Mouse (Mus musculus) liver, postnatal 0 days (tissue): ENCODE measurements at regions not wholly inside any gene's neighbourhood (a gene's known extent, or its start where the extent isn't known, plus 50 kb on each side); places are given as distances from the start of the nearest gene placed in this dataset.

Experiments used
- ATAC-seq: fragments of 200-750 bp; cut with Nextera tagmentation; 2 replicates; pipeline ENCODE4 v1.8.0; 2017; ENCODE audit warnings: mild to moderate bottlenecking, moderate library complexity
- DNase-seq: peaks from one replicate; pipeline ENCODE4 v3.0.0-alpha.2; 2016
- H3K27ac ChIP-seq: fragments of 300-500 bp; sonication (generic); 2 replicates; pipeline ENCODE4 v1.5.1; 2014; ENCODE audit warnings: antibody characterized with exemption, moderate library complexity, mild to moderate bottlenecking, low read depth
- H3K27me3 ChIP-seq: fragments of 300-500 bp; sonication (generic); 2 replicates; pipeline ENCODE4 v1.6.1; 2014; ENCODE audit warnings: low read length, control low read depth, mixed read lengths; ENCODE audit not compliant: insufficient read depth
- H3K36me3 ChIP-seq: fragments of 300-500 bp; sonication (generic); replicated peaks from 2 replicates; pipeline ENCODE4 v1.6.1; 2014; ENCODE audit warnings: mild to moderate bottlenecking, control low read depth, low read length, moderate library complexity, mixed read lengths; ENCODE audit not compliant: insufficient read depth
- H3K4me1 ChIP-seq: fragments of 300-500 bp; sonication (generic); 2 replicates; pipeline ENCODE4 v1.6.1; 2014; ENCODE audit warnings: antibody characterized with exemption, mild to moderate bottlenecking, control low read depth; ENCODE audit not compliant: insufficient read depth
- H3K4me2 ChIP-seq: fragments of 300-500 bp; sonication (generic); 2 replicates; pipeline ENCODE4 v1.6.1; 2014; ENCODE audit warnings: low read depth, mild to moderate bottlenecking, low read length, moderate library complexity, mixed read lengths
- H3K4me3 ChIP-seq: fragments of 300-500 bp; sonication (generic); 2 replicates; pipeline ENCODE4 v1.5.1; 2014; ENCODE audit warnings: low read depth, low read length
- H3K9ac ChIP-seq: fragments of 300-500 bp; sonication (generic); replicated peaks from 2 replicates; pipeline ENCODE4 v1.6.1; 2014; ENCODE audit warnings: mild to moderate bottlenecking, moderate library complexity
- H3K9me3 ChIP-seq: fragments of 300-500 bp; sonication (generic); 2 replicates; pipeline ENCODE4 v1.6.1; 2016; ENCODE audit warnings: mild to moderate bottlenecking, control low read depth, low read length, mixed read lengths
- CTCF ChIP-seq: sonication (generic); IDR thresholded peaks from 2 replicates; pipeline ENCODE4 v1.5.1; 2016; ENCODE audit warnings: antibody characterized with exemption, low read depth
- EP300 ChIP-seq: IDR thresholded peaks from 2 replicates; pipeline ENCODE4 v1.6.1; 2016; ENCODE audit warnings: antibody characterized with exemption, low read depth, mild to moderate bottlenecking
- WGBS: fragments of 180-500 bp; shearing (Covaris S2); extraction: QIAGEN DNeasy Blood & Tissue Kit; methylation state at CpG from one replicate; pipeline ENCODE4 v1.1.7; 2014; ENCODE audit not compliant: insufficient replicate concordance; 5-methylcytosine and 5-hydroxymethylcytosine counted together

- ATAC-seq (no peak), DNase-seq (no peak)
- no peaks in the 10 kb centered on the region for H3K4me1 ChIP-seq
- WGBS = 75% methylated on average over 5 of the region's 5 CpGs
- TF ChIP-seq CTCF = no peak
- TF ChIP-seq EP300 = no peak
- no peaks in the 10 kb centered on the region for H3K36me3 ChIP-seq
- H3K27ac ChIP-seq = no peak overlapping the region
- no peak overlapping the region for H3K9ac ChIP-seq
- no peak overlapping the region for H3K4me3 ChIP-seq
- H3K9me3 ChIP-seq = no peaks in the 10 kb centered on the region
- H3K27me3 ChIP-seq = no peaks in the 10 kb centered on the region
- no peak overlapping the region for H3K4me2 ChIP-seq
These were observed 80.7 kb upstream of the Lclat1 start for GRCm38 (mm10) chr17:73027122-73027521.

- Histone ChIP-seq H3K27me3 (no peaks in the 10 kb centered on the region), H3K4me3 (no peak overlapping the region), H3K4me1 (peaks cover 8% of the 10 kb centered on the region; the same call in 1 of the 2 replicates), H3K36me3 (no peaks in the 10 kb centered on the region), H3K9me3 (no peaks in the 10 kb centered on the region), H3K4me2 (no peak overlapping the region), H3K9ac (no peak overlapping the region), H3K27ac (no peak overlapping the region)
- TF ChIP-seq CTCF = no peak
- TF ChIP-seq EP300 = no peak
- 60% methylated on average over 5 of the region's 5 CpGs for WGBS
- no peak for DNase-seq
- ATAC-seq = no peak
These were observed 76.0 kb upstream of the Lclat1 start for GRCm38 (mm10) chr17:73031796-73032195.

- 77% methylated on average over 3 of the region's 3 CpGs for WGBS
- Histone ChIP-seq H3K9me3 (no peaks in the 10 kb centered on the region), H3K9ac (no peak overlapping the region), H3K27me3 (no peaks in the 10 kb centered on the region), H3K36me3 (no peaks in the 10 kb centered on the region), H3K4me1 (peaks cover 8% of the 10 kb centered on the region; the same call in 1 of the 2 replicates), H3K4me3 (no peak overlapping the region), H3K4me2 (no peak overlapping the region), H3K27ac (no peak overlapping the region)
- DNase-seq (no peak), ATAC-seq (no peak)
- TF ChIP-seq CTCF (no peak), EP300 (no peak)
These were observed 75.5 kb upstream of the Lclat1 start for GRCm38 (mm10) chr17:73032326-73032725.

GRCm38 (mm10) chr17:73034420-73034819 is 73.4 kb upstream of the Lclat1 start:
- H3K27ac ChIP-seq = peak overlapping the region; percentile 87
- no peaks in the 10 kb centered on the region for H3K9me3 ChIP-seq
- H3K4me1 ChIP-seq = peaks cover 11% of the 10 kb centered on the region; the same call in 1 of the 2 replicates
- H3K4me3 ChIP-seq = no peak overlapping the region
- H3K9ac ChIP-seq = no peak overlapping the region
- WGBS = 24% methylated on average over 3 of the region's 3 CpGs
- peak; percentile 76 for ATAC-seq
- TF ChIP-seq EP300 (no peak), CTCF (peak; percentile 37)
- no peaks in the 10 kb centered on the region for H3K27me3 ChIP-seq
- no peak overlapping the region for H3K4me2 ChIP-seq
- peak; percentile 51 for DNase-seq
- no peaks in the 10 kb centered on the region for H3K36me3 ChIP-seq

GRCm38 (mm10) chr17:73034981-73035481 is 72.8 kb upstream of the Lclat1 start:
- no peaks in the 10 kb centered on the region for H3K36me3 ChIP-seq
- H3K4me1 ChIP-seq = peaks cover 11% of the 10 kb centered on the region; the same call in 1 of the 2 replicates
- WGBS = 26% methylated on average over 8 of the region's 8 CpGs
- H3K27ac ChIP-seq = peak overlapping the region; percentile 87
- DNase-seq (peak; percentile 51), ATAC-seq (peak; percentile 73)
- no peaks in the 10 kb centered on the region for H3K27me3 ChIP-seq
- H3K4me3 ChIP-seq = no peak overlapping the region
- H3K9me3 ChIP-seq = no peaks in the 10 kb centered on the region
- no peak overlapping the region for H3K4me2 ChIP-seq
- H3K9ac ChIP-seq = no peak overlapping the region
- TF ChIP-seq EP300 (peak; percentile 25; the same call in 1 of the 2 replicates), CTCF (no peak)

- H3K27me3 ChIP-seq = no peaks in the 10 kb centered on the region
- ATAC-seq = no peak
- H3K4me3 ChIP-seq = no peak overlapping the region
- no peaks in the 10 kb centered on the region for H3K9me3 ChIP-seq
- no peaks in the 10 kb centered on the region for H3K36me3 ChIP-seq
- H3K9ac ChIP-seq = no peak overlapping the region
- H3K27ac ChIP-seq = no peak overlapping the region
- no peak for DNase-seq
- no peak overlapping the region for H3K4me2 ChIP-seq
- no peak for TF ChIP-seq CTCF
- no peak for TF ChIP-seq EP300
- H3K4me1 ChIP-seq = peaks cover 11% of the 10 kb centered on the region; the same call in 1 of the 2 replicates
- WGBS = 50% methylated on average over 3 of the region's 3 CpGs
These were observed 70.9 kb upstream of the Lclat1 start for GRCm38 (mm10) chr17:73036845-73037244.
